In the genomic region with DNA sequence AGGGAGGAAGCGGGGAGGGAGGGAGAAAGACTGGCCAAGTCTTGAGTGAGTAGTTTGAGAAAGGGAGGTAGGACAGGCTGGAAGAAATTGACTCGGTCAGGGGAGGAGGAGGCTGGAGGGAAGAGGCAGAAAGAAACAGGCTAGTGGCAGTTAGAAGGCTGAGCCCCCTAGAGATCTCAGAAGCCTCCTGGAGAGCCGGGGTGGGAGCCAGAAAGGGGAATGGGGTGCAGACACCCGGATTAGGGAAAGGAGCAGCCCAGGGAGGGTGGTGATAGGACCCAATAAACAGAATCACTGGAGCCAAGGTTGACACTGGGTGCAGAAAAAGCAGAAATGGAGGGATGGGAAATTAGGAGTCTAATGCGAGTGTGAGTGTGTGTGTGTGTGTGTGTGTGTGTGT, we compare ENCODE assay signal across 9 mouse cellular contexts. TPM values are rescaled to one million over a fixed set of nuclear protein-coding genes. Genes with fewer than 3 reads are reported as not detected.
A peak's percentile ranks its signal among the peaks of the same experiment; 100 is the strongest.
DNase-seq lines count a peak whose midpoint lies in the region; ATAC-seq and TF ChIP-seq lines count a peak whose summit lies in the region.
"Had no signal": no experiment of that assay in that cellular context is flagged by ENCODE, and none has a peak within 500 bp of the region (broad histone marks: within the 10 kb centered on the region; RNA-seq: fewer than 3 reads in every experiment).

No protein-coding gene starts in this region.

- WGBS in liver, postnatal 0 days (ENCODE audit: insufficient replicate concordance) = 24% methylated on average over 5 of the region's 5 CpGs
- 33% methylated on average over 5 of the region's 5 CpGs for WGBS in hindbrain, embryonic 15.5 days
- WGBS in neural tube, embryonic 13.5 days = 14% methylated on average over 5 of the region's 5 CpGs

- H3K9me3 ChIP-seq in liver, postnatal 0 days (ENCODE audit: low read length) = no peaks in the 10 kb centered on the region
- H3K9me3 ChIP-seq in hindbrain, embryonic 15.5 days = no peaks in the 10 kb centered on the region
- no peaks in the 10 kb centered on the region for H3K9me3 ChIP-seq in neural tube, embryonic 13.5 days

- no peak overlapping the region for H3K9ac ChIP-seq in liver, postnatal 0 days (replicated peaks)
- 0 out of 2 replicates have a peak overlapping the region, but pooled peaks have one; percentile 28 for H3K9ac ChIP-seq in hindbrain, embryonic 15.5 days
- H3K9ac ChIP-seq in neural tube, embryonic 13.5 days = no peak overlapping the region

- no peak overlapping the region for H3K4me3 ChIP-seq in liver, postnatal 0 days (ENCODE audit: low read depth, low read length)
- peak overlapping the region; percentile 39 for H3K4me3 ChIP-seq in hindbrain, embryonic 15.5 days
- H3K4me3 ChIP-seq in neural tube, embryonic 13.5 days = peak overlapping the region; percentile 41

- no peak for ATAC-seq in liver, postnatal 0 days
- no peak for ATAC-seq in hindbrain, embryonic 15.5 days (ENCODE audit: low FRiP score, low read depth)
- ATAC-seq in neural tube, embryonic 13.5 days (ENCODE audit: low read depth) = no peak

- no peak for TF ChIP-seq EP300 in liver, postnatal 0 days (IDR thresholded peaks at IDR 0.05; ENCODE audit: low read depth)

- 0 out of 2 replicates have a peak, but pooled peaks cover 8% of the 10 kb centered on the region for H3K4me1 ChIP-seq in liver, postnatal 0 days (ENCODE audit: insufficient read depth)
- H3K4me1 ChIP-seq in hindbrain, embryonic 15.5 days (replicated peaks) = peaks cover 32% of the 10 kb centered on the region
- peaks cover 39% of the 10 kb centered on the region for H3K4me1 ChIP-seq in neural tube, embryonic 13.5 days (replicated peaks)

- 0 out of 2 replicates have a peak overlapping the region, but pooled peaks have one; percentile 69 for H3K4me2 ChIP-seq in liver, postnatal 0 days (ENCODE audit: low read depth, low read length)
- H3K4me2 ChIP-seq in hindbrain, embryonic 15.5 days = peak overlapping the region; percentile 66
- peak overlapping the region; percentile 69 for H3K4me2 ChIP-seq in neural tube, embryonic 13.5 days

- peaks cover under 1% of the 10 kb centered on the region; the same call in 1 of the 2 replicates for H3K36me3 ChIP-seq in liver, postnatal 0 days (replicated peaks; ENCODE audit: insufficient read depth, low read length)
- peaks cover 1% of the 10 kb centered on the region for H3K36me3 ChIP-seq in hindbrain, embryonic 15.5 days
- peaks cover 1% of the 10 kb centered on the region for H3K36me3 ChIP-seq in neural tube, embryonic 13.5 days

- peaks cover 67% of the 10 kb centered on the region for H3K27me3 ChIP-seq in liver, postnatal 0 days (ENCODE audit: insufficient read depth, low read length)
- peaks cover 33% of the 10 kb centered on the region for H3K27me3 ChIP-seq in hindbrain, embryonic 15.5 days
- peaks cover 54% of the 10 kb centered on the region for H3K27me3 ChIP-seq in neural tube, embryonic 13.5 days

- H3K27ac ChIP-seq in liver, postnatal 0 days (ENCODE audit: low read depth) = no peak overlapping the region
- H3K27ac ChIP-seq in hindbrain, embryonic 15.5 days (replicated peaks) = no peak overlapping the region
- no peak overlapping the region for H3K27ac ChIP-seq in neural tube, embryonic 13.5 days (replicated peaks)

- peak; percentile 52 for DNase-seq in cerebellum, adult 9-11 months
- no peak for DNase-seq in cerebellum, postnatal 4 days (ENCODE audit: low spot score in 2 of 2)
- DNase-seq in liver, postnatal 0 days = no peak
- DNase-seq in liver = no peak
- no peak for DNase-seq in adrenal gland, adult 2 months
- no peak for DNase-seq in kidney, postnatal 14 days

- TF ChIP-seq CTCF in liver, postnatal 0 days (IDR thresholded peaks at IDR 0.05; ENCODE audit: low read depth) = no peak

RNA-seq across cellular contexts. Expression of a gene that starts 1.0 kb away (rescaled TPM):
- 0.11 TPM in 1 of 2 replicates, not detected in the other for polyA plus RNA-seq in liver, postnatal 0 days (2015; fragmentation: Nextera tagmentation; extraction: Ambion mirVana)
- 1.5 and 1.7 TPM in 2 replicates for polyA plus RNA-seq in hindbrain, embryonic 15.5 days (2015; fragmentation: Nextera tagmentation; extraction: Ambion mirVana)
- polyA plus RNA-seq in neural tube, embryonic 13.5 days (2015; fragmentation: Nextera tagmentation; extraction: Ambion mirVana) = 1.1 and 1.3 TPM in 2 replicates
- total RNA-seq in adrenal gland, adult 2 months (2021) = under 1 TPM; 0.35 to 0.49 TPM
- polyA plus RNA-seq in adrenal gland, adult 2 months (2012; rRNA removed) = 0.29 and 2.1 TPM in 2 replicates

RNA-seq across cellular contexts. Expression of a gene that starts 7.8 kb away (rescaled TPM):
- polyA plus RNA-seq in liver, postnatal 0 days (2015; fragmentation: Nextera tagmentation; extraction: Ambion mirVana) = 39.9 and 41.7 TPM in 2 replicates
- 154 and 168 TPM in 2 replicates for polyA plus RNA-seq in hindbrain, embryonic 15.5 days (2015; fragmentation: Nextera tagmentation; extraction: Ambion mirVana)
- polyA plus RNA-seq in neural tube, embryonic 13.5 days (2015; fragmentation: Nextera tagmentation; extraction: Ambion mirVana) = 181 and 191 TPM in 2 replicates
- total RNA-seq in adrenal gland, adult 2 months (2021) = 100 to 1,000 TPM; 104 to 111 TPM
- 21.4 and 23.1 TPM in 2 replicates for polyA plus RNA-seq in adrenal gland, adult 2 months (2012; rRNA removed)

RNA-seq across cellular contexts. Expression of a gene that starts 14.7 kb away (rescaled TPM):
- polyA plus RNA-seq in liver, postnatal 0 days (2015; fragmentation: Nextera tagmentation; extraction: Ambion mirVana) = 19.3 and 23.7 TPM in 2 replicates
- polyA plus RNA-seq in hindbrain, embryonic 15.5 days (2015; fragmentation: Nextera tagmentation; extraction: Ambion mirVana) = 55.2 and 55.6 TPM in 2 replicates
- 71.7 and 72.7 TPM in 2 replicates for polyA plus RNA-seq in neural tube, embryonic 13.5 days (2015; fragmentation: Nextera tagmentation; extraction: Ambion mirVana)
- 10 to 100 TPM; 41.1 to 41.6 TPM for total RNA-seq in adrenal gland, adult 2 months (2021)
- polyA plus RNA-seq in adrenal gland, adult 2 months (2012; rRNA removed) = 11.6 and 12.8 TPM in 2 replicates

RNA-seq across cellular contexts. Expression of a gene that starts 14.7 kb away (rescaled TPM):
- polyA plus RNA-seq in liver, postnatal 0 days (2015; fragmentation: Nextera tagmentation; extraction: Ambion mirVana) = 4.1 and 5.6 TPM in 2 replicates
- polyA plus RNA-seq in hindbrain, embryonic 15.5 days (2015; fragmentation: Nextera tagmentation; extraction: Ambion mirVana) = 5.4 and 5.8 TPM in 2 replicates
- polyA plus RNA-seq in neural tube, embryonic 13.5 days (2015; fragmentation: Nextera tagmentation; extraction: Ambion mirVana) = 5.8 and 6.4 TPM in 2 replicates
- 10 to 100 TPM; 12.4 to 14.8 TPM for total RNA-seq in adrenal gland, adult 2 months (2021)
- polyA plus RNA-seq in adrenal gland, adult 2 months (2012; rRNA removed) = 0.32 and 0.57 TPM in 2 replicates

RNA-seq across cellular contexts. Expression of a gene that starts 37.3 kb away (rescaled TPM):
- polyA plus RNA-seq in liver, postnatal 0 days (2015; fragmentation: Nextera tagmentation; extraction: Ambion mirVana) = not detected in 2 replicates
- 0.30 and 0.38 TPM in 2 replicates for polyA plus RNA-seq in hindbrain, embryonic 15.5 days (2015; fragmentation: Nextera tagmentation; extraction: Ambion mirVana)
- polyA plus RNA-seq in neural tube, embryonic 13.5 days (2015; fragmentation: Nextera tagmentation; extraction: Ambion mirVana) = 0.31 TPM in 1 of 2 replicates, not detected in the other
- total RNA-seq in adrenal gland, adult 2 months (2021) = not detected
- not detected in 2 replicates for polyA plus RNA-seq in adrenal gland, adult 2 months (2012; rRNA removed)
- total RNA-seq: left cerebral cortex, postnatal 36 days had no signal
